Mouse (Mus musculus) neural tube, embryonic 13.5 days (tissue): ENCODE data around the gene Frmd8. TPM values are rescaled to one million over a fixed set of nuclear protein-coding genes. Genes with fewer than 3 reads are reported as not detected.

ENCODE experiments used
- ATAC-seq: fragments of 200-750 bp; cut with Nextera tagmentation; 2 replicates; pipeline ENCODE4 v1.8.0; 2017; ENCODE audit warnings: low read depth, mild to moderate bottlenecking, moderate TSS enrichment, moderate library complexity
- H3K27ac ChIP-seq: fragments of 300-500 bp; sonication (generic); replicated peaks from 2 replicates; pipeline ENCODE4 v1.5.1; 2015; ENCODE audit warnings: moderate library complexity, mild to moderate bottlenecking, inconsistent platforms
- H3K27me3 ChIP-seq: fragments of 300-500 bp; sonication (generic); 2 replicates; pipeline ENCODE4 v1.6.1; 2015; ENCODE audit warnings: mild to moderate bottlenecking, inconsistent platforms
- H3K36me3 ChIP-seq: fragments of 300-500 bp; sonication (generic); 2 replicates; pipeline ENCODE4 v1.6.1; 2015; ENCODE audit warnings: mild to moderate bottlenecking, inconsistent platforms
- H3K4me1 ChIP-seq: fragments of 300-500 bp; sonication (generic); replicated peaks from 2 replicates; pipeline ENCODE4 v1.6.1; 2015; ENCODE audit warnings: inconsistent platforms
- H3K4me2 ChIP-seq: fragments of 300-500 bp; sonication (generic); 2 replicates; pipeline ENCODE4 v1.6.1; 2015; ENCODE audit warnings: inconsistent platforms, mild to moderate bottlenecking, moderate library complexity
- H3K4me3 ChIP-seq: fragments of 300-500 bp; sonication (generic); 2 replicates; pipeline ENCODE4 v1.5.1; 2015; ENCODE audit warnings: mild to moderate bottlenecking, inconsistent platforms
- H3K9ac ChIP-seq: fragments of 300-500 bp; sonication (generic); 2 replicates; pipeline ENCODE4 v1.6.1; 2015; ENCODE audit warnings: moderate library complexity, mild to moderate bottlenecking, inconsistent platforms
- H3K9me3 ChIP-seq: fragments of 300-500 bp; sonication (generic); 2 replicates; pipeline ENCODE4 v1.6.1; 2016; ENCODE audit warnings: inconsistent platforms
- WGBS: fragments of 180-500 bp; shearing (Covaris S2); methylation state at CpG from one replicate; pipeline ENCODE4 v1.1.7; 2015; 5-methylcytosine and 5-hydroxymethylcytosine counted together
- polyA plus RNA-seq: library from polyadenylated mRNA; unstranded; fragments of >200 nt; fragmentation: Nextera tagmentation; extraction: Ambion mirVana; gene quantifications from 2 replicates; pipeline ENCODE4 v1.2.1, GENCODE M21; 2015

Frmd8 gene
- polyA plus RNA-seq, 1 experiment from 2014 or later = 21.1 TPM

- H3K4me1 ChIP-seq = peaks cover 49% of the 10 kb centered on the region
- no peaks in the 10 kb centered on the region for H3K27me3 ChIP-seq
- peak overlapping the region; percentile 99 for H3K9ac ChIP-seq
- H3K27ac ChIP-seq = peak overlapping the region; percentile 100
- peak overlapping the region; percentile 82 for H3K4me3 ChIP-seq
- H3K4me2 ChIP-seq = peak overlapping the region; percentile 100
- ATAC-seq = peak; percentile 57; the same call in 1 of the 2 replicates
- no peaks in the 10 kb centered on the region for H3K9me3 ChIP-seq
- 1% methylated on average over 25 of the region's 25 CpGs for WGBS
- H3K36me3 ChIP-seq = peaks cover 15% of the 10 kb centered on the region
Measured at GRCm38 (mm10) chr19:5802011-5802786, 72.9 kb downstream of the Frmd8 start.

- Histone ChIP-seq H3K27ac (peak overlapping the region; percentile 100), H3K9ac (peak overlapping the region; percentile 99), H3K4me1 (peaks cover 50% of the 10 kb centered on the region), H3K27me3 (no peaks in the 10 kb centered on the region), H3K4me3 (peak overlapping the region; percentile 82), H3K9me3 (no peaks in the 10 kb centered on the region), H3K36me3 (peaks cover 22% of the 10 kb centered on the region), H3K4me2 (peak overlapping the region; percentile 100)
- WGBS = 5% methylated on average over 3 of the region's 3 CpGs
- ATAC-seq = no peak
Measured at GRCm38 (mm10) chr19:5801432-5801964, 73.6 kb downstream of the Frmd8 start.

DNA sequence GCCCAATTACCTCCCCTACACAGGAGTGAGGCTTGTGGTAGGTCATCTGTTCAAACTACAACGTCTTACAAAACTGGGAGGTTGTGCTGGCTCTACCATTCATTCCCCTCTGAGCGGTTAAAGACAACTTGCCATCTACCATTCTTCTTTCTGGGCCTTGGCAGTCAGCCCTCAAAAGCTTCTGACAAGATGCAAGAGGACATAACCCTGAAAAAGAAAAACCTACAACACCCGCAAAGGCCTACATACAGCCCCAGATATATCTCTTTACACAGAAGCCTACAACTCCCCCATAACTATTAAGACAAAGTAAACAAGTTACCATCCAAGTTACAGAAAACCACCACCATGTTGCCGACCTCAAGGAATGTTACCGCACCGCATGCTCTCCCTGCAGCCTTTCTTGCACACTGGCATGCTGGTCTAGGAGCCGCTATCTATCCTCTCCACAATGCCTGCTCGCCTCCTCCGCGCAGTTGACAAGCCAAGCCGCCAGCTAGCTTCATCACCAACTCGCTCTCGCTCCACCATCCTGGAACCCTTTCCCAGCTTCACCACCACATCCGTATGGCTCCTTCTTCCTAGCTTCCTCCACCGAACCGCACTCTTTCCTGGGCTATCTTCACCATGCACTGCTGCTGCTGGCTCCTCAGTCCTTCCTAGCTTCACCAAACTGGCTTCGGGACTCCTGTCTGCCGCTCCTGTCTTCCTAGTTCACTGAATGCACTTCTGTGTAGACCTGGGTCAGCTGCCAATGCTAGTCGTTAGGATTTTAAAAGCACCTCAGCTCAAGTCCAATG lies 74.2 kb downstream of the Frmd8 start:
- no peaks in the 10 kb centered on the region for H3K27me3 ChIP-seq
- under 1% methylated on average over 19 of the region's 19 CpGs for WGBS
- ATAC-seq = no peak
- H3K4me2 ChIP-seq = peak overlapping the region; percentile 100
- H3K9ac ChIP-seq = peak overlapping the region; percentile 99
- no peaks in the 10 kb centered on the region for H3K9me3 ChIP-seq
- H3K4me3 ChIP-seq = peak overlapping the region; percentile 82
- peaks cover 29% of the 10 kb centered on the region for H3K36me3 ChIP-seq
- H3K27ac ChIP-seq = peak overlapping the region; percentile 100
- H3K4me1 ChIP-seq = peaks cover 50% of the 10 kb centered on the region

DNA sequence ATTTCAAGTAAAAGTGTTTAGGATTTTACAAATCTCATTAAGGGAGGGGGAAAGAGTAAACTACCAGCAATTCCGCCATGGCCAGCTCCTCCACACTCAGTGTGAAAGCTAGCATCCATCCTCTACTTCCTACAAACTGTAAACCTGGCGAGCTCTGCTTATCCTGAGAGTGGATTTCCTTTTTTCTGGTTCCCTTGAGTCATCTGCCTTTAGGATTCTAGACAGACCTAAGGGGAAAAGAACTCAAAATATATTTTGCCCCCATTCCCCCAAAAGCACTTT lies 74.8 kb downstream of the Frmd8 start:
- peaks cover 34% of the 10 kb centered on the region for H3K36me3 ChIP-seq
- H3K4me1 ChIP-seq = peaks cover 50% of the 10 kb centered on the region
- H3K4me2 ChIP-seq = peak overlapping the region; percentile 100
- peak overlapping the region; percentile 82 for H3K4me3 ChIP-seq
- no peaks in the 10 kb centered on the region for H3K9me3 ChIP-seq
- H3K27ac ChIP-seq = peak overlapping the region; percentile 100
- no peaks in the 10 kb centered on the region for H3K27me3 ChIP-seq
- ATAC-seq = no peak
- peak overlapping the region; percentile 99 for H3K9ac ChIP-seq
- WGBS = 0% methylated on average over 2 of the region's 2 CpGs

Other genes with a start within 250 kb of the Frmd8 start
- 33.8 and 36.5 TPM in 2 replicates for gene Rela, start 237.8 kb downstream of the Frmd8 start, polyA plus RNA-seq
- 19.1 and 19.8 TPM in 2 replicates for gene Sipa1, start 211.6 kb downstream of the Frmd8 start, polyA plus RNA-seq
- 17.4 and 18.0 TPM in 2 replicates for gene Map3k11, start 186.5 kb downstream of the Frmd8 start, polyA plus RNA-seq
- 23.0 TPM in 2 replicates for gene Pcnx3, start 186.4 kb downstream of the Frmd8 start, polyA plus RNA-seq
- not detected in 2 replicates for gene Kcnk7, start 170.9 kb downstream of the Frmd8 start, polyA plus RNA-seq
- 8.3 and 9.6 TPM in 2 replicates for gene Ehbp1l1, start 149.0 kb downstream of the Frmd8 start, polyA plus RNA-seq
- gene Fam89b, start 145.6 kb downstream of the Frmd8 start, polyA plus RNA-seq = 186 and 194 TPM in 2 replicates
- 16.0 and 17.0 TPM in 2 replicates for gene Ltbp3, start 134.4 kb downstream of the Frmd8 start, polyA plus RNA-seq
- 66.7 and 69.8 TPM in 2 replicates for gene Scyl1, start 103.9 kb downstream of the Frmd8 start, polyA plus RNA-seq
- gene Slc25a45, start 2.5 kb upstream of the Frmd8 start, polyA plus RNA-seq = 1.6 and 2.3 TPM in 2 replicates
- 11.1 and 11.4 TPM in 2 replicates for gene Tigd3, start 18.9 kb upstream of the Frmd8 start, polyA plus RNA-seq
- gene Dpf2, start 37.7 kb upstream of the Frmd8 start, polyA plus RNA-seq = 117 and 135 TPM in 2 replicates
- 11.8 and 13.5 TPM in 2 replicates for gene Cdc42ep2, start 49.5 kb upstream of the Frmd8 start, polyA plus RNA-seq
- 20.8 and 24.8 TPM in 2 replicates for gene Pola2, start 88.9 kb upstream of the Frmd8 start, polyA plus RNA-seq
- gene Slc22a20, start 110.9 kb upstream of the Frmd8 start, polyA plus RNA-seq = not detected in 2 replicates
- gene Capn1, start 140.6 kb upstream of the Frmd8 start, polyA plus RNA-seq = 6.9 and 7.5 TPM in 2 replicates
- 36.2 and 37.0 TPM in 2 replicates for gene Syvn1, start 171.3 kb upstream of the Frmd8 start, polyA plus RNA-seq
- gene Mrpl49, start 182.5 kb upstream of the Frmd8 start, polyA plus RNA-seq = 65.5 and 68.2 TPM in 2 replicates
- gene Fau, start 182.6 kb upstream of the Frmd8 start, polyA plus RNA-seq = 578 and 624 TPM in 2 replicates
- gene Znhit2, start 185.9 kb upstream of the Frmd8 start, polyA plus RNA-seq = 28.1 and 33.7 TPM in 2 replicates
- 48.4 and 49.6 TPM in 2 replicates for gene Tm7sf2, start 193.1 kb upstream of the Frmd8 start, polyA plus RNA-seq
- 74.2 and 74.5 TPM in 2 replicates for gene Vps51, start 202.0 kb upstream of the Frmd8 start, polyA plus RNA-seq
- not detected in 2 replicates for gene Tmem262, start 204.8 kb upstream of the Frmd8 start, polyA plus RNA-seq
- gene Gm28374, start 207.0 kb upstream of the Frmd8 start, polyA plus RNA-seq = 1.7 and 1.9 TPM in 2 replicates
- 73.2 and 85.7 TPM in 2 replicates for gene Zfpl1, start 209.7 kb upstream of the Frmd8 start, polyA plus RNA-seq
- gene Cdca5, start 209.7 kb upstream of the Frmd8 start, polyA plus RNA-seq = 6.4 and 7.3 TPM in 2 replicates
- gene AC131692.1, start 219.1 kb upstream of the Frmd8 start, polyA plus RNA-seq = not detected in 2 replicates
- 0.23 and 0.32 TPM in 2 replicates for gene Naaladl1, start 230.5 kb upstream of the Frmd8 start, polyA plus RNA-seq
- 44.7 and 46.9 TPM in 2 replicates for gene Sac3d1, start 243.4 kb upstream of the Frmd8 start, polyA plus RNA-seq